Mouse (Mus musculus): ENCODE measurements around the gene Pttg1ip.

Pttg1ip gene

DNA sequence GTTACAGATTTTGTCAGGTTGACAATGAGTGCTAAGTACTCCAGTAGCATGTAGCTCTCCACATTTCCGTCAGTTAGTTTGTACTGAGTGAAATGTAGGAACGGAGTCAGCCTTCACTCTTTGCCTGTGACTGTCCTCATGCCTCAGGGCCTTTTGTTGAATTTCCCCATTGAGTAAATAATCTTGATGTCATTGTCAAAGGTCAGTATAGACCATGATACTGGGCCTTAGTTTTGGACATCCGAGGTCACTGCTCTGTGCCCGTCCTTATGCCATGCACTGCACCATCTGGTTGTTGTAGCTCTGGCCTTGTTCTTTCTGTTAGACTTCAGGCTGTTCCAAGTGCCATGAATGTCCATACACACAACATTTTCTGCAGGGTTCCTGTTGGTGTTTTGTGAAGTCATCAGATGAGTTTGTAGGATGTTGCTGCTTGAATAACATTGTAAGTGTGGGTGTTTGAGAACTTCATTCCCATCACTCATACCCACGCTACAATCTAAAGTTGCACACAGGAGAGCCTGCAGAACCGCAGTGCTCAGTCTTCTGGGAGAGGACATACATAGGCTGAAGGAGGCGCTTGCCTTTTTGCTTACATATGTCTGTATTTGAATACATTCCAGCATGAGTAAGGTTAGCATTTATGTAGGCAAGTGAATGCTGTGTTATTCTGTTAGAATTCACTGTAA lies 54.9 kb downstream of the Pttg1ip start:
- DNase-seq (ENCODE audit: low read depth, low spot score) = no peak

DNA sequence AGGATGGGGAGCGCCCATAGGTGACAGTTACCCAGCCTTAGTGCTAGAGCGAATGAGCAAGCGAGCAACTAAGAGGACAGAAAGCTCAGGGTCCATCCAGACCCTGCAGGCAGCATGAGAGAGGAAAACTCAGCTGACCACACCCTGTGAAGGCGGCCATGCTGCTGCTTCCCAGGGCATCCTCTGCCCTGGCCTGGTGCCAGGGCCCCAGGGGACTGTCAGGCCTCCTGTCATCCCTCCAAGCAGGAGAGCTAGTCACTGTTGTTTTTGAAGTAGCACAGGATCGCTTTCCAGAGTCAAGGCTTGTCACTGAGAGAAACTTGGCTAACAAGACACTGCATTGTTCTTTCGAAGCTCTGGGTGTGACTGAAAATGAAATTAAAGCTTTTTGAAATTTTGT lies 57.4 kb downstream of the Pttg1ip start:
- DNase-seq (ENCODE audit: low read depth, low spot score) = no peak

DNA sequence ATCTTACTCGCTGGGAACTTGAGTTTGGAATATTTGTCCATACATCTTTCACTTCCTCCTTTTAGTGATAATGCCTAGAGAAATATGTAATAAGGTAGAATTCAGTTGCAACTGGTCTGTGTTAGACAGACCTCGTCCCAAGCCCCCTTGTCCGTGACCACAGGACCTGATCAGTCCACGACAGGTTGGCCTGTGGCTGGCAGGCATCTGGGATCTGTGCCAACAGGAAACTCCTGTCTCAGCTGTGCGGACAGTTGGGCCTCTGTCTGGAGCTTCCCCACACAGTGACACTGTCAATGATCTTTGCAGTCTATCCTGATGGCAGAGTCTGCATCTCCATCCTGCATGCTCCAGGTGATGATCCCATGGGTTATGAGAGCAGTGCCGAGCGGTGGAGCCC lies 61.6 kb downstream of the Pttg1ip start:
- DNase-seq (ENCODE audit: low read depth, low spot score) = no peak

DNA sequence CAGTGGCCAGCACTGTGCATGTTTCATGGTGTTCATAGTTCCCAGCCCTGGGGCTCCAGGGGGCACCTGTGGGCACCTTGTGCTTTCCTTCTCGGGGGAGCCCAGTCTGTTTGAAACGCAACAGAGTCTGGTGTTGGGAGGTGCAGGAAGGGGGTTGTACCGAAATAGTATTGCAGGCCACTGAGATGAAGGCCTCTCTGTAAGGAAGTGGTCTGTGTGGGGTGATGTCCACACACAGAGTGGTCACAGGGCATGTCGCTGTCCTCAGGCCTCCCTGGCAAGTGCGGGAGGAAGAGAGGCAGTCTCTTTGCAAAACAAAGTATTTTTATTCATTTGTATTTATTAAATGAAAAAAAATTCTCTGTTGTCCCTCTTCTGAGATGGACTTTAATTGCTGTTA lies 64.1 kb downstream of the Pttg1ip start:
- no peak for DNase-seq (ENCODE audit: low read depth, low spot score)

DNA sequence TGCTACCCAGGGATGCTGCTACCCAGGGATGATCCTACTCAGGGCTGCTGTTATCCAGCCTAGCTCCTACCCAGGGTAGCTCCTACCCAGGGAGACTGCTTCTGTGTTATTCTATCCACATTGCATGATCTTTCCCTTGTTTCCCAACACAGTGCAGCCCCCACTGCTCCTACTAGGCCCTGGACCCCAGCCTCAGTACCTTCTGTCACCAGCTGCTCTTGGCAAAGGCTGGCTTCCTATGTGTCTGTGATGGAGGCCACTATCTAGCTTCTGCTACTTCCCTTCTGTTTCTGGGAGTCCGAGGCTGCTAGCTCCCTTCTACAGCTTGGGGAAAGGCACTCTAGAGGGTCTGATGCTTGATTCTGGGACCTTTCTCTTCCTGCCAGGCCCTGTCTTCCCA lies 65.9 kb downstream of the Pttg1ip start:
- DNase-seq (ENCODE audit: low read depth, low spot score) = no peak

DNA sequence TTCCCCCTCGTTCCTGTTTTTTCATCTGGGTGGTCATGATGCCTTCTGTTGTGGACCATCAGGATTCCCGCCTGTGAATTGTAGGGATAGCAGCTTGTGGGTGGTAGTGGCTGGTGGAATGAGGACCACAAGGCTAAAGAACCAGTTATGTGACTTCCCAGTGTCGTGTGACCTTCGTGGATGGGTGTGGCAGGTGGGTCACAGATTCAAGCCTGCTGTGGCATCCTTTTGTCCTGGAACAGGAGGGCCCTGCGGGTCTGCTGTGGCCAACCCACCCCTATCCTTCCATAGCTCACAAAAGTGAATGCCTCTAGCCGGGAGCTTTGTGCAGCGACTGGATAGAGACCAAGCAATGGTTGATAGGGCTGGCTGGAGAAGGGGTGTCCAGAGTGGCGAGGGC lies 66.4 kb downstream of the Pttg1ip start:
- DNase-seq (ENCODE audit: low read depth, low spot score) = no peak

All from retina, adult 2 months (tissue).